Mouse (Mus musculus) intestine, embryonic 16.5 days (tissue): Measurements from ENCODE around the gene Rnf180. TPM values are rescaled to one million over a fixed set of nuclear protein-coding genes. Genes with fewer than 3 reads are reported as not detected.

Experiments used
- ATAC-seq: fragments of 200-750 bp; cut with Nextera tagmentation; 2 replicates; pipeline ENCODE4 v1.8.0; 2017; ENCODE audit warnings: moderate TSS enrichment, moderate library complexity
- H3K27ac ChIP-seq: fragments of 300-500 bp; sonication (generic); 2 replicates; pipeline ENCODE4 v1.5.1; 2014; ENCODE audit warnings: mild to moderate bottlenecking, low read length
- H3K27me3 ChIP-seq: fragments of 300-500 bp; sonication (generic); replicated peaks from 2 replicates; pipeline ENCODE4 v1.6.1; 2014; ENCODE audit warnings: low read length, control low read depth, mixed read lengths; ENCODE audit not compliant: control insufficient read depth, insufficient read depth
- H3K36me3 ChIP-seq: fragments of 300-500 bp; sonication (generic); 2 replicates; pipeline ENCODE4 v1.6.1; 2014; ENCODE audit warnings: low read length, control low read depth; ENCODE audit not compliant: control insufficient read depth, insufficient read depth
- H3K4me1 ChIP-seq: fragments of 300-500 bp; sonication (generic); 2 replicates; pipeline ENCODE4 v1.6.1; 2014; ENCODE audit warnings: low read length, control low read depth, mixed read lengths; ENCODE audit not compliant: control insufficient read depth, insufficient read depth
- H3K4me2 ChIP-seq: fragments of 300-500 bp; sonication (generic); 2 replicates; pipeline ENCODE4 v1.6.1; 2014; ENCODE audit warnings: low read depth, low read length, control low read depth
- H3K4me3 ChIP-seq: fragments of 300-500 bp; sonication (generic); 2 replicates; pipeline ENCODE4 v1.5.1; 2014; ENCODE audit warnings: mild to moderate bottlenecking, low read length
- H3K9ac ChIP-seq: fragments of 300-500 bp; sonication (generic); 2 replicates; pipeline ENCODE4 v1.6.1; 2014; ENCODE audit warnings: low read depth, low read length
- H3K9me3 ChIP-seq: fragments of 300-500 bp; sonication (generic); 2 replicates; pipeline ENCODE4 v1.6.1; 2016; ENCODE audit warnings: low read length, control low read depth; ENCODE audit not compliant: control insufficient read depth
- WGBS: fragments of 180-500 bp; shearing (Covaris S2); extraction: QIAGEN DNeasy Blood & Tissue Kit; methylation state at CpG from one replicate; pipeline ENCODE4 v1.1.7; 2014; 5-methylcytosine and 5-hydroxymethylcytosine counted together
- polyA plus RNA-seq: library from polyadenylated mRNA; unstranded; fragments of >200 nt; fragmentation: Nextera tagmentation; extraction: Ambion mirVana; gene quantifications from 2 replicates; pipeline ENCODE4 v1.2.1, GENCODE M21; 2015

Rnf180 gene
- polyA plus RNA-seq, 1 experiment from 2014 or later: 2.4 TPM

DNA sequence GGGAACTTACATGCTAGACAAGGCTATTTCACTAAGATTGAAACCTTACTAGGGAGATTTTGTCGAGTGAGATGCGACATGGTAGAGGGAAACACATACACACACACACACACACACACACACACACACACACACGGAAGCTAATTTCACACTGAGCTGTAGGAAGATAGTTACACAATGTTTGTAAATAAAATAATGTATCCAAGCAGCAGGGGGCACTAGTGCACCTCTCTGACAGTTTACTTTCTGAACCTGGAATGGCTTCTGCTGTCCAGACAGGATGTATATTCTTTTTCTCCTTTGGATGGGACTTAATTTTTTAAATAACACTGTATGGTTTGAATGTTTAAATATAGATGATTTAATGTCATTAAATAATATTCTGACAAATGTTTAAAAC, 27.9 kb downstream of the Rnf180 start:
- Histone ChIP-seq H3K9me3 (no peaks in the 10 kb centered on the region), H3K36me3 (no peaks in the 10 kb centered on the region), H3K9ac (no peak overlapping the region), H3K4me1 (no peaks in the 10 kb centered on the region), H3K27me3 (no peaks in the 10 kb centered on the region), H3K4me2 (no peak overlapping the region), H3K4me3 (no peak overlapping the region), H3K27ac (no peak overlapping the region)
- WGBS: 55% methylated on average over 3 of the region's 3 CpGs
- ATAC-seq: no peak

DNA sequence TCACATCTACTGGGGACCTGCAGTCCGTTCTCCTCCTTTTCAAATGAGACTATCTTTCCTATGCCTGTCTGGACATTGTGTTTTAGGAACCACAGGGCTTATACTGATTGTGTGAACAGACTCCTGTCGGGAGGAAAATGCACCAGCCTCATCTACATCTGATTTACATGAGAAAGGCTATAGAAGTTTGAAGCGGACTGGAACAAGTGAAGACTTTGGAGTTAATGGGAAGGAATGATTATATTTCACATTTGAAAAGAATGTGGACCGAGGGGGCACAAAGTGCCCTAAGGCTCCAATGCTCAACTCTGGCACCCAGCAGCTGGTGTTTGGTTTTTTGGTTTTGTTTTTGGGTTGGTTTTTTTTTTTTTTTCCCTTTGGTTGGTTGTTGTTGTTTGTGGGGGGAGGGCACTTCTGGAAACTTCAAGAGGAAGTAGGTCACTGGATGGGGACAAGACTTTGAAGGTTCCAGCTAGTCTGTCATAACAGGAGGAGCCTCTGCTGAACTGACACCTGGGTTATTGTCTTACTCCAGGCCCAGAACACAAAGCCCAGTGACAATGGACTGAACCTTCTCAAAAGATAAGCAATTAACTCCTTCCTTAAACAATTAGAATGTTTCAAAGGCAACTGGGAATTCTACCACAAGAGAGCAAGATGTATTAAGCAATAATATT, 37.7 kb downstream of the Rnf180 start:
- Histone ChIP-seq H3K27ac (no peak overlapping the region), H3K4me1 (no peaks in the 10 kb centered on the region), H3K4me3 (no peak overlapping the region), H3K36me3 (no peaks in the 10 kb centered on the region), H3K9ac (no peak overlapping the region), H3K4me2 (no peak overlapping the region), H3K9me3 (no peaks in the 10 kb centered on the region), H3K27me3 (no peaks in the 10 kb centered on the region)
- WGBS: 72% methylated on average over 4 of the region's 4 CpGs
- no peak for ATAC-seq

DNA sequence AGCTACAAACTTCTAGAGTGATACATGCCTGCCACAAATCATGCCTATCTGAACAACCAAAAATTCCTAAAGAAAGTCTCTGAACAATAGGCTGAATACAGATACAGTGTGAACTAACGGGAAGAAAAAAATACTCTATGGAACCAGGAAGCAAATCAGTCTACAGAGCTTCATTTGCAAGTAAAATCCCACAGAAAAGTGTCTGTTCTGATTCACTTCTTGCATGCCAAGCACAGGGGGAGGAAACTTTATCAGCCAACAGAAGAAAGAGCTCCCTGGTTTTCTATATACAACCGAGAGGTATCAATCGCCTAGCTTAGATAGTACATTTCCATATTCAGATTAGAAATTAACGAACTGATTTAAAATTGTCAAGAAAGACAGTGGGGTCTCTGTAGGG, 43.8 kb downstream of the Rnf180 start:
- no peak overlapping the region for H3K4me3 ChIP-seq

DNA sequence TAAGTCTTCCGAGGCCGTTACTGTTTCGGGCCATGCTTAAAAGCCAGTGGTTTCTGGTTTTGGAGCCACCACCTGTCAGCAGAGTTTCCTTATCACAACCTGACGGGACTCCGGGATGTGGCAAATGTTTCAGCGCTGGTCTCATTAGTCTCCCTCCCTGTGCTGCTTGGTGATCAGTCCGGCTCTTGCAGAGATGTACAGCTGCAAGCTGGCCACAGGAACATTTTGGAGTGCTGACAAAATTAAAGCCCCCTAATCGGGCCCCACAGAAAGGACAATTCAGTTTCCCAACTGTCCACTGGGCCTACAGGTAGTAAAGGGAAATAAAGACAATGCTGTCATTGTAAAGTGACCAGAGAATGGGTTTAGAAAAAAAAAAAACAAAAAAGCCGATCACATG, 44.4 kb downstream of the Rnf180 start:
- 71% methylated on average over 9 of the region's 9 CpGs for WGBS
- no peak overlapping the region for H3K4me3 ChIP-seq
- no peaks in the 10 kb centered on the region for H3K4me1 ChIP-seq
- H3K36me3 ChIP-seq: no peaks in the 10 kb centered on the region
- H3K9me3 ChIP-seq: no peaks in the 10 kb centered on the region
- no peak overlapping the region for H3K4me2 ChIP-seq
- no peaks in the 10 kb centered on the region for H3K27me3 ChIP-seq
- no peak overlapping the region for H3K27ac ChIP-seq
- ATAC-seq: no peak
- no peak overlapping the region for H3K9ac ChIP-seq

More for the DNA sequence above, 43.8 kb downstream of the Rnf180 start:
- H3K4me1 ChIP-seq: no peaks in the 10 kb centered on the region
- H3K27me3 ChIP-seq: no peaks in the 10 kb centered on the region
- no peak overlapping the region for H3K27ac ChIP-seq
- H3K9ac ChIP-seq: no peak overlapping the region
- H3K9me3 ChIP-seq: no peaks in the 10 kb centered on the region
- no peak overlapping the region for H3K4me2 ChIP-seq
- no peaks in the 10 kb centered on the region for H3K36me3 ChIP-seq
- WGBS: 74% methylated on average over 4 of the region's 4 CpGs
- ATAC-seq: no peak

DNA sequence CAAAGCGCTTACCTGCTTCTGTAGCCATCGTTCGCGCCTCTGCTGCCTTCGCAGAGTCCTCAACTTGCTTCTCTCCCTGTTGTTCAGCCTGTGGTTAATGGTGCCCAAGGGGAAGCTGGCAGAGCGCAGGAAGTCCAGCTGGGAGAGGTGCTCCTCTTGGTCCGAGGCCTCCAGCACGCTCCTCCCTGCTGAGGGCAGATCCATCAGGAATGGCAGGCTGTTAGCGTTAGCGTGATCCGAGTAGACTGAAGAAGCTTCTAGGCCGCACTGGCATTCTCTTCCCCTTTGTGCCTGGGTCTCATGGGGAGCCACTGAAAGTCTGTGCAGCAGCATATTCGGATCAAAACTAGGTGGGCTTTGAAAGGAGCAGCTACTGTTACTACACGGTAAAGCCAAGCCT, 45.0 kb downstream of the Rnf180 start:
- WGBS: 80% methylated on average over 14 of the region's 14 CpGs
- no peak overlapping the region for H3K4me3 ChIP-seq
- no peak for ATAC-seq

DNA sequence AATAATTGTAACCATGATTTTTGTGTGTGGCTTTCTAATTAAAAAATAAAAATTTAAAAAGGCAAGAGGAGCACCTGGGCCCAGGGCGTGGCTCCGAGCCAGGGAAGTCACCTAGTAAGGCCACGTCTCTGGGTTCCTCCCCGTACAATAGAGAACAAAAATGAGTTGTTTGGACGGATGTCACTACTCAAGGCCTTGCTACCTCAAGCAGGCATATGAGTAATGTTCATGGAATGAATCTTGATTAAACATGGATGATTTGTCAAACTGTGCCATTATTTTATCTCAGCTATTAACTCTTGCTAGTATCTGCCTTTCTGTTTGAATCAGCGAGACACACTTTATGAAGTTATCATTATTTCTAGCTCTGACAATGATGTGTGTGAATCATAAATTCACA, 46.9 kb downstream of the Rnf180 start:
- Histone ChIP-seq H3K9me3 (no peaks in the 10 kb centered on the region), H3K9ac (no peak overlapping the region), H3K27me3 (no peaks in the 10 kb centered on the region), H3K4me2 (no peak overlapping the region), H3K4me3 (no peak overlapping the region), H3K36me3 (no peaks in the 10 kb centered on the region), H3K4me1 (no peaks in the 10 kb centered on the region), H3K27ac (no peak overlapping the region)
- ATAC-seq: no peak
- WGBS: 86% methylated on average over 6 of the region's 6 CpGs

More for the DNA sequence above, 45.0 kb downstream of the Rnf180 start:
- Histone ChIP-seq H3K9ac (no peak overlapping the region), H3K27me3 (no peaks in the 10 kb centered on the region), H3K36me3 (no peaks in the 10 kb centered on the region), H3K4me1 (no peaks in the 10 kb centered on the region), H3K9me3 (no peaks in the 10 kb centered on the region), H3K4me2 (no peak overlapping the region), H3K27ac (no peak overlapping the region)

GRCm38 (mm10) chr13:105240810-105241209, 53.8 kb downstream of the Rnf180 start:
- WGBS: 54% methylated on average over 2 of the region's 2 CpGs

GRCm38 (mm10) chr13:105227126-105227525, 67.5 kb downstream of the Rnf180 start:
- H3K27ac ChIP-seq: no peak overlapping the region
- H3K4me2 ChIP-seq: no peak overlapping the region
- no peaks in the 10 kb centered on the region for H3K4me1 ChIP-seq
- H3K27me3 ChIP-seq: no peaks in the 10 kb centered on the region
- no peaks in the 10 kb centered on the region for H3K36me3 ChIP-seq
- H3K4me3 ChIP-seq: no peak overlapping the region
- no peak for ATAC-seq
- WGBS: 66% methylated on average over 4 of the region's 4 CpGs
- H3K9ac ChIP-seq: no peak overlapping the region
- no peaks in the 10 kb centered on the region for H3K9me3 ChIP-seq

More at GRCm38 (mm10) chr13:105240810-105241209, 53.8 kb downstream of the Rnf180 start:
- Histone ChIP-seq H3K4me1 (no peaks in the 10 kb centered on the region), H3K27ac (no peak overlapping the region), H3K4me2 (no peak overlapping the region), H3K36me3 (no peaks in the 10 kb centered on the region), H3K4me3 (no peak overlapping the region), H3K9me3 (no peaks in the 10 kb centered on the region), H3K27me3 (no peaks in the 10 kb centered on the region), H3K9ac (no peak overlapping the region)
- ATAC-seq: no peak

DNA sequence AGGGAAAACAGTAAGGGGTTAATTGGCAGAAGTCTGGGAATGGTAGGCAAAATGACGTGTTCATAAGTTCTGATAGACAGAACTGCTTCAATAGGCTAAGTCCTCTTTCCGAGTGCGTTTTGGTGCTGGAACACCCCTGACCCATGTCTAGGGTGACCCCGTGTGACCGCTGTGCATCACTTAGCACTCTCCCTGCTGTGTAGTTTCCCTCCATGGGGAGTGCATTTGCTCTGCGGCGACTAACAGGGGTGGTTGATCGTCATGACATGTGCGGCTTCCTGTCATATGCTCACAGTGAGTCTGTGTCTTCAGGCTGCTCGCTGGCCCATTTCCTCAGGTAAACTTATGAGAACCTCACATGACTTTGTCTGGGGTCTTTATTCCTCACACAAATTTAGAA, 70.6 kb downstream of the Rnf180 start:
- no peaks in the 10 kb centered on the region for H3K36me3 ChIP-seq
- H3K4me2 ChIP-seq: no peak overlapping the region
- H3K27me3 ChIP-seq: no peaks in the 10 kb centered on the region
- no peaks in the 10 kb centered on the region for H3K4me1 ChIP-seq
- no peak for ATAC-seq
- no peaks in the 10 kb centered on the region for H3K9me3 ChIP-seq
- no peak overlapping the region for H3K27ac ChIP-seq
- H3K9ac ChIP-seq: no peak overlapping the region
- 55% methylated on average over 10 of the region's 10 CpGs for WGBS
- no peak overlapping the region for H3K4me3 ChIP-seq

DNA sequence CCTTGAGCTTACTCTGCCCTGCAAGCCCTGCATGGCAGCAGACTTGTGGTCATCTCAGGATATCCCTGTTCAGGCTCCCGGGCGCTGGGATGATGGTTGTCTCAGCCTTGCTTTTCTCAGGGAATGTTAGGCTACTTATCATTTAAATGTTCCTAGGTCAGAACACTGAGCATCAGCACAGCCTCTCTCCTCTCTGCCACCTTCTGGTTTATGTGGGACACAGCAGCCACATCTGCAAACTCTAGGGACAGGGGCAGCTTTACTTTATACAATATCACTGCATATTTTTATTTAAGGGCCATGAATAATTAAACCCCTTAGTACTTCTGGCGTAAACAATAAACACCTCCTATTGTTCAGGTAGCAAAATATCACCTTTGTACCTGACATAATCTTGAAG, 71.5 kb downstream of the Rnf180 start:
- no peaks in the 10 kb centered on the region for H3K9me3 ChIP-seq
- no peak for ATAC-seq
- H3K4me1 ChIP-seq: no peaks in the 10 kb centered on the region
- no peak overlapping the region for H3K9ac ChIP-seq
- no peak overlapping the region for H3K4me3 ChIP-seq
- no peak overlapping the region for H3K27ac ChIP-seq
- no peaks in the 10 kb centered on the region for H3K36me3 ChIP-seq
- no peaks in the 10 kb centered on the region for H3K27me3 ChIP-seq
- WGBS: 77% methylated on average over 3 of the region's 3 CpGs
- H3K4me2 ChIP-seq: no peak overlapping the region
